Mouse (Mus musculus) ES-E14 (cell line): ENCODE measurements around the gene Klhdc3.

Experiments used
- CHD2 ChIP-seq: IDR thresholded peaks from 2 replicates; pipeline ENCODE4 v1.6.1; 2014; ENCODE audit warnings: mild to moderate bottlenecking, low read depth, low read length, inconsistent platforms
- HCFC1 ChIP-seq: IDR thresholded peaks from 2 replicates; pipeline ENCODE4 v1.6.1; 2012; ENCODE audit warnings: low read length, inconsistent platforms, borderline replicate concordance; ENCODE audit not compliant: insufficient read depth
- MAFK ChIP-seq: IDR thresholded peaks from 2 replicates; pipeline ENCODE4 v1.6.1; 2014; ENCODE audit warnings: mild to moderate bottlenecking, low read depth, low read length, inconsistent platforms; ENCODE audit not compliant: insufficient read depth
- ZC3H11A ChIP-seq: IDR thresholded peaks from 2 replicates; pipeline ENCODE4 v1.6.1; 2012; ENCODE audit warnings: low read depth, mild to moderate bottlenecking, inconsistent platforms, low read length, borderline replicate concordance
- ZNF384 ChIP-seq: IDR thresholded peaks from 2 replicates; pipeline ENCODE4 v1.6.1; 2012; ENCODE audit warnings: low read depth, low read length, inconsistent platforms

DNA sequence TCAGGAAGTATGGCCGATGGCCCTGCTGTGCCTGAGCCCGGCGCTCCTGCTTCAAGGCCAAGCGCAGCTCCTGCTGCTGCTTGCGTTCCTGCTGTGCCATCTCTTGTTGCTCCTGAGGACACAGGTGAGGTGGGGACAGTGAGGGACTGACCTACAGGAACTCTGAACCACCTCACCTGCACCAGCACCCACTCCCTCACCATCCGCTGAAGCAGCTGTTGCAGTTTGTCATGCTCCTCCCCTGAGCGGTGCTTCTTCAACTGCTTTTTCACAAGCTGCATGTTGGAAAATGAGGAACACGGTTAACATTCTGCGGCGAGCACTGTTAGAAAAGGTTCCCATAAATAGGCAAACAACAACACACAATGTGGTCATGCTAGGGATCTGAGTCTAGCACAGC is 10.8 kb downstream of the Klhdc3 start:
- TF ChIP-seq ZNF384 (no peak), CHD2 (no peak), HCFC1 (no peak), ZC3H11A (no peak), MAFK (no peak)
